Mouse (Mus musculus) forebrain, embryonic 16.5 days (tissue): ENCODE measurements around the gene Rasgef1b. TPM values are rescaled to one million over a fixed set of nuclear protein-coding genes. Genes with fewer than 3 reads are reported as not detected.

Experiments
- ATAC-seq: fragments of 200-750 bp; cut with Nextera tagmentation; 2 replicates; pipeline ENCODE4 v1.8.0; 2017; ENCODE audit warnings: mild to moderate bottlenecking, moderate library complexity
- H3K27ac ChIP-seq: fragments of 300-500 bp; sonication (generic); 2 replicates; pipeline ENCODE4 v1.5.1; 2014; ENCODE audit warnings: low read length, control low read depth
- H3K27me3 ChIP-seq: fragments of 300-500 bp; sonication (generic); replicated peaks from 2 replicates; pipeline ENCODE4 v1.6.1; 2014; ENCODE audit warnings: low read length; ENCODE audit not compliant: control insufficient read depth, insufficient read depth
- H3K36me3 ChIP-seq: fragments of 300-500 bp; sonication (generic); 2 replicates; pipeline ENCODE4 v1.6.1; 2014; ENCODE audit not compliant: control insufficient read depth, insufficient read depth
- H3K4me1 ChIP-seq: fragments of 300-500 bp; sonication (generic); replicated peaks from 2 replicates; pipeline ENCODE4 v1.6.1; 2014; ENCODE audit warnings: low read length; ENCODE audit not compliant: control insufficient read depth, insufficient read depth
- H3K4me2 ChIP-seq: fragments of 300-500 bp; sonication (generic); 2 replicates; pipeline ENCODE4 v1.6.1; 2014; ENCODE audit warnings: mild to moderate bottlenecking, low read length, control low read depth
- H3K4me3 ChIP-seq: fragments of 300-500 bp; sonication (generic); replicated peaks from 2 replicates; pipeline ENCODE4 v1.5.1; 2014; ENCODE audit warnings: mild to moderate bottlenecking, low read length, control low read depth
- H3K9ac ChIP-seq: fragments of 300-500 bp; sonication (generic); replicated peaks from 2 replicates; pipeline ENCODE4 v1.6.1; 2014; ENCODE audit warnings: low read depth, low read length, control low read depth
- H3K9me3 ChIP-seq: fragments of 300-500 bp; sonication (generic); 2 replicates; pipeline ENCODE4 v1.6.1; 2016; ENCODE audit warnings: low read length; ENCODE audit not compliant: control insufficient read depth
- WGBS: fragments of 180-500 bp; shearing (Covaris S2); extraction: QIAGEN DNeasy Blood & Tissue Kit; methylation state at CpG from one replicate; pipeline ENCODE4 v1.1.7; 2014; 5-methylcytosine and 5-hydroxymethylcytosine counted together
- polyA plus RNA-seq: library from polyadenylated mRNA; unstranded; fragments of >200 nt; fragmentation: Nextera tagmentation; extraction: Ambion mirVana; gene quantifications from 2 replicates; pipeline ENCODE4 v1.2.1, GENCODE M21; 2015

The Rasgef1b gene
- 107 and 121 TPM in 2 replicates for polyA plus RNA-seq

GRCm38 (mm10) chr5:99728649-99729212, at the start of gene Rasgef1b:
Gene Rasgef1b (minus strand): TSS chr5:99729065.
- Histone ChIP-seq H3K27me3 (no peaks in the 10 kb centered on the region; the same call in 1 of the 2 replicates), H3K4me2 (peak within 1 kb of the TSS; percentile 97), H3K9ac (peak within 1 kb of the TSS; percentile 86), H3K4me3 (peak within 1 kb of the TSS; percentile 84), H3K4me1 (peaks cover 17% of the 10 kb centered on the region), H3K27ac (peak within 1 kb of the TSS; percentile 86), H3K36me3 (no peaks in the 10 kb centered on the region), H3K9me3 (no peaks in the 10 kb centered on the region)
- ATAC-seq, result peak; percentile 95
- under 1% methylated on average over 40 of the region's 53 CpGs for WGBS

DNA sequence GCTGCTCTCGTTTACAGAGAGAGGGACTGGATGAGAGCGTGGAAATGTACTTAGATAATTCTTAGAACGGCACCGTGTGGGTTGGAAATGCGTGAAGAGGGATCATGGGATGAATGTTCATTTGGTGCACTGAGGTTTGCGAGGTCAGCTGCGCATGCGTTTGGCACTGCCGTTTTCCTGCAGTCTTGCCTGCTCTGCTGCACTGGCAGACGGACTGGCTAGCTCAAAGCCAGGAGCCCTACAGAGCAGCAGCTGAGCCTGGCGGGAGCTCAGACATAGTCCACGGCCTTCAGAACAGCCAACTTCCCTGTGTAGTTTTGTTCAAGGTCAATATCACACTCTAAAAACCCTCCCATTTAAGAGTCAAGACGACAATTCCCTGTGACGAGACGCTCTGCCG, 46.5 kb upstream of the Rasgef1b start:
- H3K27ac ChIP-seq, result no peak overlapping the region
- no peak overlapping the region for H3K4me2 ChIP-seq
- 78% methylated on average over 16 of the region's 16 CpGs for WGBS
- ATAC-seq, result no peak
- no peaks in the 10 kb centered on the region for H3K9me3 ChIP-seq
- H3K36me3 ChIP-seq, result no peaks in the 10 kb centered on the region
- H3K27me3 ChIP-seq, result no peaks in the 10 kb centered on the region
- no peak overlapping the region for H3K9ac ChIP-seq
- H3K4me1 ChIP-seq, result peaks cover 10% of the 10 kb centered on the region
- no peak overlapping the region for H3K4me3 ChIP-seq

GRCm38 (mm10) chr5:99773265-99773664, 44.4 kb upstream of the Rasgef1b start:
- 0 out of 2 replicates have a peak overlapping the region, but pooled peaks have one; percentile 47 for H3K27ac ChIP-seq
- peaks cover 7% of the 10 kb centered on the region for H3K4me1 ChIP-seq
- no peak overlapping the region for H3K4me2 ChIP-seq
- 59% methylated on average over 9 of the region's 9 CpGs for WGBS
- H3K36me3 ChIP-seq, result no peaks in the 10 kb centered on the region
- H3K9ac ChIP-seq, result no peak overlapping the region
- H3K4me3 ChIP-seq, result no peak overlapping the region
- no peaks in the 10 kb centered on the region for H3K9me3 ChIP-seq
- ATAC-seq, result peak; percentile 49
- H3K27me3 ChIP-seq, result no peaks in the 10 kb centered on the region

DNA sequence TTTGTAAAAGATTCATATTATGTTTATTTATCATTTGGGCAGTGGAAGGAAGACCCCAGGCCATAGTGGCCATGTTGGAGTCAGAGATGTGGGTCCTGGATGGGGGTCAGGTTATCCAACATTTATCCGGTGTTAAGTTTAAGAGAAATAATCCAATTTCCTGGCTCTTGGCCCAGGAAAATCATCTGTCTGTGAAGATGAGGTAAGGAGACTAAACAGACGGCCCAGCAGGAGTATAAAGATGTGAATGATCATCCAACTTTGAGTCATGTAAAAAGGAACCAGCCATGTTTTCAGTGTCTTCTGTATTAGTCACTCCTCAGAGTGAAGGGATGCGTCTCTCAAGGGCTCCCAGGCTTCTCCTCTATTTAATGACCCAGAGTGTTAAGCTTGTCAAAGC, 35.4 kb upstream of the Rasgef1b start:
- H3K4me1 ChIP-seq, result no peaks in the 10 kb centered on the region
- H3K4me2 ChIP-seq, result no peak overlapping the region

GRCm38 (mm10) chr5:99758859-99759258, 30.0 kb upstream of the Rasgef1b start:
- H3K9me3 ChIP-seq, result no peaks in the 10 kb centered on the region
- ATAC-seq, result peak; percentile 55; the same call in 1 of the 2 replicates
- H3K9ac ChIP-seq, result no peak overlapping the region
- H3K4me1 ChIP-seq, result 0 out of 2 replicates have a peak, but pooled peaks cover 3% of the 10 kb centered on the region
- no peaks in the 10 kb centered on the region for H3K27me3 ChIP-seq
- H3K4me2 ChIP-seq, result no peak overlapping the region
- no peak overlapping the region for H3K27ac ChIP-seq
- H3K36me3 ChIP-seq, result no peaks in the 10 kb centered on the region
- H3K4me3 ChIP-seq, result no peak overlapping the region
- 11% methylated on average over 5 of the region's 5 CpGs for WGBS

More for the DNA sequence above, 35.4 kb upstream of the Rasgef1b start:
- no peak for ATAC-seq
- Histone ChIP-seq H3K9me3 (no peaks in the 10 kb centered on the region), H3K27me3 (no peaks in the 10 kb centered on the region), H3K9ac (no peak overlapping the region), H3K27ac (no peak overlapping the region), H3K36me3 (no peaks in the 10 kb centered on the region), H3K4me3 (no peak overlapping the region)
- 67% methylated on average over 3 of the region's 3 CpGs for WGBS

DNA sequence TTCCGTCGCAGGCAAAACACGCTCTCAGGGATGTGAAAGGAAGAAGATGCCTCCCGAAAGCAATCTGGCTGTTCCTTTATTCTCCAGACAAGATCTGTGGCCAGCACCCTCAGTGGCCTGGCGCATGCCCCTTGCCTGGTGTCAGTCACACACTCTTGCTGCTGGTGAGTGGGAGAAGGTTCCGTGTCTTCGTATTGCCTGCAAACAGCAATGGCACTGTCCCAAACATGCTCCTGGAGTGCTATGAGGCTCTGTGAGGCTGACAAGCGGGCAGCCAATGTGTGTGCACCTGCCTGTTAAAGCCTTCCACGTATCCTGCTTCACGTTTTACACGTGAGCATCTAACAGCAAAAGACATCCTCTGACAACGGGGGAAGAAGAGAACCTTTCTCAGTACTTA, 25.0 kb upstream of the Rasgef1b start:
- H3K9me3 ChIP-seq, result no peaks in the 10 kb centered on the region
- no peaks in the 10 kb centered on the region for H3K27me3 ChIP-seq
- peaks cover 4% of the 10 kb centered on the region; the same call in 1 of the 2 replicates for H3K4me1 ChIP-seq
- no peaks in the 10 kb centered on the region for H3K36me3 ChIP-seq
- 66% methylated on average over 12 of the region's 12 CpGs for WGBS
- ATAC-seq, result peak; percentile 14; the same call in 1 of the 2 replicates
- H3K27ac ChIP-seq, result no peak overlapping the region
- no peak overlapping the region for H3K4me3 ChIP-seq
- peak overlapping the region; percentile 22; the same call in 1 of the 2 replicates for H3K4me2 ChIP-seq
- no peak overlapping the region for H3K9ac ChIP-seq

DNA sequence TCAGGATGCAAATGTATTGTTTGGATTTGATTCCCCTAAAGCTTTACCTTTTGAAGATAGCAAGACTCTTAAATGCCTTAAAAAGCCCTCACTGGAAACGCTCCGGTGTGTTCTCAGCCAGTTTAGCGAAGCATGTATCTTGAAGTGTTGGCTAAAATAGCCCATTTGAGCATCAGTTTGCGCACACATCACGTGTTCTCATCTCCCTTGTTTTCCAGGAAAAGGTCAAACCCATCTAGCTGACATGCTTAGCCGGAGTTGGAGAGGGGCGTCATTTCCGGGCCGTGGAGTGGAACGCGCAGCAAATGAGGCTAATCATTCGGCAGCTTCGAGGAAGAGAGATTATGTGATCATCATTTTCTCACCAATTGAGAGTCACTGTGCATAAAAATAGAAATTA, 24.5 kb upstream of the Rasgef1b start:
- Histone ChIP-seq H3K4me2 (peak overlapping the region; percentile 16; the same call in 1 of the 2 replicates), H3K27me3 (no peaks in the 10 kb centered on the region), H3K27ac (no peak overlapping the region), H3K9me3 (no peaks in the 10 kb centered on the region), H3K4me3 (no peak overlapping the region), H3K36me3 (no peaks in the 10 kb centered on the region), H3K9ac (no peak overlapping the region), H3K4me1 (peaks cover 6% of the 10 kb centered on the region)
- peak; percentile 30; the same call in 1 of the 2 replicates for ATAC-seq
- WGBS, result 53% methylated on average over 13 of the region's 13 CpGs

- Histone ChIP-seq H3K4me2 (no peak overlapping the region), H3K9ac (no peak overlapping the region), H3K4me1 (peaks cover 8% of the 10 kb centered on the region), H3K27me3 (no peaks in the 10 kb centered on the region), H3K4me3 (no peak overlapping the region), H3K9me3 (no peaks in the 10 kb centered on the region), H3K36me3 (no peaks in the 10 kb centered on the region), H3K27ac (no peak overlapping the region)
- ATAC-seq, result no peak
- WGBS, result 75% methylated on average over 5 of the region's 5 CpGs
Observed at GRCm38 (mm10) chr5:99752670-99753231, 23.9 kb upstream of the Rasgef1b start.

DNA sequence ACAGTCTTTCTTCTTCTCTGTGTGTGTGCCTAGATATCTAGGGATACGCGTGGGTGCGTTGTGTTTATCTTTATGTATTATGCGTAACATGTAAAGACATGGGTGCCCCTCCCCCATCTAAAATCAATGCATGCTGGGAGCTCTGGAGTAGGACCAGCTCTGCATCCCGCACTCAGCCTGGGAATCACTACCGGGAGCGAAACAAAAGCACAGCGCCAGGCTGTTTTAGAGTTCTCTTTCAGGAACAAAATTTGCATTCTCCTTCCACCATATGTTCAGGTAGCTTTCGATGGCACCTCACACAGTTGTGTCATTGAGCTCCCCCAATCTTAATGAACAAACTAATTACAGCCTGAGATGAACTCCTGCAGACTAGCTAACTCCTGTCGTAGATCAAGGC, 19.6 kb upstream of the Rasgef1b start:
- Histone ChIP-seq H3K4me1 (peaks cover 19% of the 10 kb centered on the region), H3K27me3 (no peaks in the 10 kb centered on the region), H3K9me3 (no peaks in the 10 kb centered on the region), H3K27ac (0 out of 2 replicates have a peak overlapping the region, but pooled peaks have one; percentile 24), H3K4me3 (no peak overlapping the region), H3K36me3 (no peaks in the 10 kb centered on the region), H3K9ac (no peak overlapping the region), H3K4me2 (peak overlapping the region; percentile 15; the same call in 1 of the 2 replicates)
- peak; percentile 45; the same call in 1 of the 2 replicates for ATAC-seq
- 36% methylated on average over 10 of the region's 10 CpGs for WGBS
